Mouse (Mus musculus): ENCODE results near the gene N4bp2. TPM values are rescaled to one million over a fixed set of nuclear protein-coding genes. Genes with fewer than 3 reads are reported as not detected.
A peak's percentile ranks its signal among the peaks of the same experiment; 100 is the strongest.
"Not testable (repeated sequence)": the region's sequence is repeated elsewhere in the genome, so short reads cannot be mapped to it uniquely, and the experiment has no call there.

Gene N4bp2
- 88.0 and 102 TPM in 2 replicates for total RNA-seq (2017)

DNA sequence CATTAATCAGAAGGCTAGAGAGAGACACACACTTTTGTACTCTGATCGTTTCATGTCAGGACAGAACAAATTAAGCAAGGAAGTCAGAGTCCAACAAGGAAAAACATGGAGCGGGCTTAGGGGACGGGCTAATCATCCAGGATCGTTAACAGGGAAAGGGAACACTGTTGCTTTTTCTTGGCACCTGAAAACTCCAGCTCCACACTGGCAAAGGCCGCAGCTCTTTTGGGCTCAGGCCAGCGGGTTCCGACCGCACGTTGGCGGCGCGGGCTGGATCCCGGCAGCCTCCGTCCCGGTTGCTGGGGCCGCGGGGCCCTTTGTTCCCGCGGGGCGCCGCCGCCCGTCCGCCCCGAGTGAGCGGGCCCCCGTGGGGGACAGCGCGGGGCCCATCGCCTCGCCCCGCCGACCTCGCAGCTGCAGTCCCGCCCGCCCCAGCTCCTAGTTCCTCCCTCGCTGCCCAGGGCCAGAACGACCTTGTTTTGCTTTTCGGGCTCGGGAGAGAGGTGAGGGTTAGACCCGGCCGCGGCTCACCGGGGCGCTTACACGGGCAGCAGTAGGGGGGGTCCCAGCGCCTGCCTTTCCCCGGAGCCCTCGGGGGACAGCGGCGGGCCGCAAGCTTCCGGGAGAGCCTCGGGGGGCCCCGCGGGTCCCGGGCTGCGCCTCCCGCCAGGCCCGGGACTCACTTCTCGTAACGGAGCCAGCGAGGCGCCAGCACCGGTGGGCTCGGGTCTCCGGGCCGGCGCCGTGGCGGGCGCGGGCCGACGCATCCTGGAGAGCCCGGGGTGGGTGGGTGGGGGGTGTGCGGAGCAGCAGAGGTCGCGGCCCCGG lies at the start of gene N4bp2:
N4bp2 (plus strand) TSS at position 434 of the 828 bp plus-strand sequence.
- ATAC-seq (ENCODE audit: extremely low read depth, insufficient number of reproducible peaks, low FRiP score, poor library complexity, severe bottlenecking) = peak; percentile 48; the same call in 1 of the 2 replicates

DNA sequence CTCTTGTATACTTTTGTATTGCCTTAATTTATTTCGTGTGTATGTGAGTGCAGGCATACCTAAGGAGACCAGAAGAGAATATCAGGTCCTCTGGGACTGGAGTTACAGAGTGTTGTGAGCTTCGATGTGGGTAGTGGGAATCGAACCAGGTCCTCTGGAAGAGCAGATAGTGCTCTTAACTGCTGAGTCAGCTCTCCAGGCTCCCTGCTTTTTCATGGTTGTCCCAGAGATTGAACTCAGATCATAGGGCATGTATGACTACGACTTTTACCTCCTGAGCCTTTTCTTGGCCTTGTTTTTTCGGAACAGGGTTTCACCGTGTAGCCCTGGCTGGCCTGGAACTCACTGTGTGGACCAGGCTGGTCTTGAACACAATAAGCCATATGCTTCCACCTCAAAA lies 48.2 kb upstream of the N4bp2 start:
- ATAC-seq (ENCODE audit: extremely low read depth, insufficient number of reproducible peaks, low FRiP score, poor library complexity, severe bottlenecking) = no peak

DNA sequence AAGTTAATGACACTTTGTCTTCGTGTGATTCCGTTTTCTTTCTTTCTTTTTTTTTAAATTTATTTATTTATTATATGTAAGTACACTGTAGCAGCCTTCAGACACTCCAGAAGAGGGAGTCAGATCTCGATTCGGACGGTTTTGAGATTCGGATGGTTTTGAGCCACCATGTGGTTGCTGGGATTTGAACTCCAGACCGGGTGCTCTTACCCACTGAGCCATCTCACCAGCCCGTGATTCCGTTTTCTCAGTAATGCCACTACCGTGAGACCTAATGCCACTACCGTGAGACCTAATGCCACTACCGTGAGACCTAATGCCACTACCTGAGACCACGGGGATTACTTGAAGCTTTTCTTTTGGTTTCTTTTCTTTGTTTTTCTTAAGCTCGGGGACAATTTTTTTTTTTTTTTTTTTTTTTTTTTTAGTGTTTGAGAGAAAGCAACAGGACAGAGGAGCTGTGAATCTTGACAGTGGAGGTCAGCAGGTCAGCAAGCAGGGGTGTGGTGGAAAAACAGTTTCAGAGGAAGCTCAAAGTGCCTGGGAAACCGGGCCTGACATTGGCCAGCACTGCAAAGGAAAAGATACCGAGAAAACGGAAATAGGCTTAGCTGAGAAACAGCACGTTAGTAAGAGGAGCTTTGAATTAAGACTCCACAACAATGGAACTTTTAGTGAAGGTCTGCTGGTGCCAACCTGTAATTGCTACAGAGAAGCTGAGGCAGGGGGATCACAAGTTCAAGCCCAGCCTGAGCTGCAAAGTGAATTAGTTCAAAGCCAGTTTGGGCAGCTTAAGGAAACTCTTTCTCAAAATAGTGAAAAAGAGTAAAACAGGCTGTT lies 46.0 kb upstream of the N4bp2 start:
- ATAC-seq (ENCODE audit: extremely low read depth, insufficient number of reproducible peaks, low FRiP score, poor library complexity, severe bottlenecking) = no peak

- not testable (repeated sequence) for ATAC-seq (ENCODE audit: extremely low read depth, insufficient number of reproducible peaks, low FRiP score, poor library complexity, severe bottlenecking)
Measured at GRCm38 (mm10) chr5:65717903-65718211, 45.5 kb upstream of the N4bp2 start.

- no peak for ATAC-seq (ENCODE audit: extremely low read depth, insufficient number of reproducible peaks, low FRiP score, poor library complexity, severe bottlenecking)
Measured at GRCm38 (mm10) chr5:65718368-65718767, 45.0 kb upstream of the N4bp2 start.

GRCm38 (mm10) chr5:65724311-65725054 lies 38.8 kb upstream of the N4bp2 start:
- peak; percentile 87 for ATAC-seq (ENCODE audit: extremely low read depth, insufficient number of reproducible peaks, low FRiP score, poor library complexity, severe bottlenecking)

- no peak for ATAC-seq (ENCODE audit: extremely low read depth, insufficient number of reproducible peaks, low FRiP score, poor library complexity, severe bottlenecking)
Measured at GRCm38 (mm10) chr5:65731173-65732007, 31.9 kb upstream of the N4bp2 start.

- no peak for ATAC-seq (ENCODE audit: extremely low read depth, insufficient number of reproducible peaks, low FRiP score, poor library complexity, severe bottlenecking)
Measured at GRCm38 (mm10) chr5:65735601-65736000, 27.7 kb upstream of the N4bp2 start.

DNA sequence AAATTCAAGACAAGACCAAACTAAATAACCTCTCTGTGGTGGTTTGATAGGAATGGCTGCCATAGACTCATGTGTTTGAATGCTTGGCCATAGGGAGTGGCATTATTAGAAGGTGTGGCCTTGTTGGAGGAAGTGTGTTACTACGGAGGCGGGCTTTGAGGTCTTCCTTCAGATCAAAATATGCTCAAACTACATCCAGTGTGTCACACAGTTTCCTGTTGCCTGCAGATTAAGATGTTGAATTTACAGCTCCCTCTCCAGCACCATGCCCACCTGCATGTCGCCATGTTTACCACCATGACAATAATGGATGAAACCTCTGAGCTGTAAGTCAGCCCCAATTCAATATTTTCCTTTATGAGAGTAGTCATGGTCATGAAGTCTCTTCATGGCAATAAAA lies 24.0 kb upstream of the N4bp2 start:
- ATAC-seq (ENCODE audit: extremely low read depth, insufficient number of reproducible peaks, low FRiP score, poor library complexity, severe bottlenecking) = no peak

- no peak for ATAC-seq (ENCODE audit: extremely low read depth, insufficient number of reproducible peaks, low FRiP score, poor library complexity, severe bottlenecking)
Measured at GRCm38 (mm10) chr5:65746908-65747307, 16.4 kb upstream of the N4bp2 start.

DNA sequence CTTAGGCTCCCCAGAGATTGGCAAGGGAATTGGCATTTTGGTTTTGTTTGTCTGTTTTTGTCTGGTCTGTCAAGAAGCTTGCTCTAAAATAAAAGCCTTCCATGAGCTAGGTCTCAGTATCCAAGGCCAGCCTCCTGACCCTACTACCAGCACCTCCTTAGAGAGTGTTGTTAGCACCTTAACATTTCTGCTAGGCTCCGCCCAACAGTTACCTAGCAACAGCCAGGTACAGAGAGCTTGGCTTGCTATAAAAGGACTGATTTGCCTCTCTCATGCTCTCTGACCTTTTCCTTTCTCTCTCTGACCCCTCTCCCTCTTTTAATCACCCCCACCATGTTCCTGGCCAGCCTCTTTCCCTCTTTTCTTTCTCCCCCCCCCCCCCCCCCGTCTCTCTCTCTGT lies 14.9 kb upstream of the N4bp2 start:
- ATAC-seq (ENCODE audit: extremely low read depth, insufficient number of reproducible peaks, low FRiP score, poor library complexity, severe bottlenecking) = no peak

DNA sequence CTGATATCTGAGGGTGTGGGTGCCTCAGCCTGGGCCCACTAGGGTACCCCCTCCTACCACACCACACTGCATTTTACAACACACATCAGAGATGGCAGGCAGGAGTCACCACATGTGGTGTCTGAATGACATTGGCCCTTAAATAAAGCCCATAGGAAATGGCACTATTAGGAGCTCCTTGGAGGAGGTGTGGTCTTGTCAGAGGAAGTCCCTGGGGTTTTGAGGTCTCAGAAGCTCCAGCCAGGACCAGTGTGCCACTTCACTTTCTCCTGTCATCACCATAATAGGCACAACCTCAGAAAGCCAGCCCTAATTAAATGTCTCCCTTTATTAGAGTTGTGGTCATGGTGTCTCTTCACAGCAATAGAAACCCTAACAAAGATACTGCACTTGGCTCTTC lies 14.4 kb upstream of the N4bp2 start:
- ATAC-seq (ENCODE audit: extremely low read depth, insufficient number of reproducible peaks, low FRiP score, poor library complexity, severe bottlenecking) = no peak

DNA sequence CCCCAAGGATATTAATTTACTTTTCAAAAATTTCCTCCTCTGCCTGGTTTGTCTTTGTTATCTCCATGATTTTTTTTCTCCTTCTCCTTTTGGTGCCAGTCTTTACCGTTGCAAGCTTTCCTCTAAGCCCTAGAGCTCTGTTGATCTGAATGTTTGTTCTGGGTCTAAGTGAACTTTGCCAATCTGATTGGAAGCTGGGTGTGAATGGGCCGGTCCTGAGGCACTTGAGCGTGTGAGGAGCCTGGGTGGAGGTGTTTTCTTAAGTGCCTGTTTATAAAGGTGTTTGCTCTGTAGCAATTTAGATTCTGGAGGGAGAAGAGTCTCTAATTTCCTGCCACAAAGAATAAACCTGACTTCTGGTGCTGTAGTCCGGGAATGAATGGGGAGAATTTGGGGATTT lies 11.3 kb upstream of the N4bp2 start:
- ATAC-seq (ENCODE audit: extremely low read depth, insufficient number of reproducible peaks, low FRiP score, poor library complexity, severe bottlenecking) = no peak

GRCm38 (mm10) chr5:65755859-65756258 lies 7.5 kb upstream of the N4bp2 start:
- ATAC-seq (ENCODE audit: extremely low read depth, insufficient number of reproducible peaks, low FRiP score, poor library complexity, severe bottlenecking) = no peak

GRCm38 (mm10) chr5:65757110-65757509 lies 6.2 kb upstream of the N4bp2 start:
- no peak for ATAC-seq (ENCODE audit: extremely low read depth, insufficient number of reproducible peaks, low FRiP score, poor library complexity, severe bottlenecking)

- ATAC-seq (ENCODE audit: extremely low read depth, insufficient number of reproducible peaks, low FRiP score, poor library complexity, severe bottlenecking) = no peak
Measured at GRCm38 (mm10) chr5:65760041-65760440, 3.3 kb upstream of the N4bp2 start.

DNA sequence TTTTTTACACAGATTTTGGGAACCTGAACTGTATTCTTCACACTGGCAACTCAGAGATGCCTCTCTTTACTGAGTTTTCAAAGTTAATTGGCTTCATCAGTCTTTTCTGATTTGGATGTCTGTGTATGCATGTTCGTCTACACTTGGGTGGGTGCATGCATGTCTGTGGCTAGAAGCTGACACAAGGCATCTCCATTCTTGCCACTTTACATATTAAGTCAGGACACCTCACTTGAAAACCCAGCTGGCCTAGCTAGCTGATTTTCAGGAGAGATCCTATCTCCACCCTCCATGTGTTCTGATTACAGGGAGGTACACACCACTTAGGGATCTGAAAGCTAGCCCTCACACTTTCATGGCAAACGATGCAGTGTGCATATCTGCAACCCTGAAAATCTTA lies 2.7 kb upstream of the N4bp2 start:
- ATAC-seq (ENCODE audit: extremely low read depth, insufficient number of reproducible peaks, low FRiP score, poor library complexity, severe bottlenecking) = no peak

DNA sequence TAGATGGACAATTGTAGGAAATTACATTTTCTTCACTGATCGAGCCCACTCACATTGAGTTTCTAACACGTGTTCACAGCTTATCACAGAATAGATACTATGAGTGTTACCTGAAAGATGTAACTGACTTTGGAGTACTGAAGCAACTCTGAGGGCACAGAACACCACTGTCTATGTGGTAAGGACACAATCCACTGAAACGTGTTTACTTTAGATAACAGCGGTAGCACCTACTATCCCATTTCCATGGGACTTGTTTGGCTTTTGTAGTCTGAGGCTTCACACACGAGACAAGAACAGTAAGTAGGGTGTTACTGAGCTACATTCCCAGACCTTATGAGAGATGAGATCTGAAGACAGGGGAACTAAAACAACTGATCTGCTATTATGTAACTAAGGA lies 2.3 kb upstream of the N4bp2 start:
- no peak for ATAC-seq (ENCODE audit: extremely low read depth, insufficient number of reproducible peaks, low FRiP score, poor library complexity, severe bottlenecking)

- no peak for ATAC-seq (ENCODE audit: extremely low read depth, insufficient number of reproducible peaks, low FRiP score, poor library complexity, severe bottlenecking)
Measured at GRCm38 (mm10) chr5:65761921-65762320, 1.4 kb upstream of the N4bp2 start.
